33 mouse cellular contexts compared by ENCODE assay signal in the genomic region with DNA sequence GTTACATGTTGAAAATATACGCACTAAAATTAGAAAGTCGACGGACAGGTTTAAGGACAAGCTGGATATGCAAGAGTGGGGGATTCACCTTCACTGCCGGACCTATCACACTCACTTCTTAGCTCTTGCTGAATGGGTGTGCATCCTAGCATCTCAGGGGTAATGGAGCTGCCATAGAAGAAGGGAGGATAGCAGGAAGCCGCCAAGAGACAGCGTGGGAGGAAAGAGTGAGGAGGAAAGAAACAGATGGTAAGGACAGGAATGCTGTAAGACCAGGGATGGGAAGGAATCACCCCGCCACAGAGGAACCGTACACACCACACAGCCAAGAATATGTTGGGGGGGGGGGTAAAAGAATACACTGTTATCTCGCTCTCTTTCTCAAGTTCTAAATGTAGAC. TPM values are rescaled to one million over a fixed set of nuclear protein-coding genes. Genes with fewer than 3 reads are reported as not detected.
DNase-seq lines count a peak whose midpoint lies in the region; ATAC-seq lines count a peak whose summit lies in the region.
"Had no signal": no experiment of that assay in that cellular context is flagged by ENCODE, and none has a peak within 500 bp of the region (broad histone marks: within the 10 kb centered on the region; RNA-seq: fewer than 3 reads in every experiment).

No protein-coding gene starts in this region.

- no peak overlapping the region for H3K4me3 ChIP-seq in midbrain, embryonic 11.5 days (ENCODE audit: low read depth, low read length)
- H3K4me3 ChIP-seq: embryonic facial prominence, embryonic 15.5 days; forebrain, embryonic 10.5 days; heart, embryonic 12.5 days; hindbrain, embryonic 12.5 days; limb, embryonic 12.5 days; midbrain, embryonic 13.5 days had no signal

- WGBS in midbrain, embryonic 11.5 days: 90% methylated on average over 9 of the region's 9 CpGs

- no peak overlapping the region for H3K27ac ChIP-seq in midbrain, embryonic 11.5 days (ENCODE audit: low read depth, low read length)
- H3K27ac ChIP-seq: embryonic facial prominence, embryonic 15.5 days; forebrain, embryonic 10.5 days; hindbrain, embryonic 12.5 days; limb, embryonic 12.5 days; midbrain, embryonic 13.5 days had no signal

- intact Hi-C loops in left cerebral cortex, postnatal 4 days (cut with DNase I): no loop called here

- H3K9me3 ChIP-seq in midbrain, embryonic 11.5 days (ENCODE audit: control insufficient read depth, low read length): no peaks in the 10 kb centered on the region
- H3K9me3 ChIP-seq: embryonic facial prominence, embryonic 15.5 days; forebrain, embryonic 10.5 days; heart, embryonic 12.5 days; hindbrain, embryonic 12.5 days; limb, embryonic 12.5 days; midbrain, embryonic 13.5 days had no signal

- H3K27me3 ChIP-seq in midbrain, embryonic 11.5 days (ENCODE audit: control insufficient read depth, insufficient read depth, low read length): no peaks in the 10 kb centered on the region
- H3K27me3 ChIP-seq: embryonic facial prominence, embryonic 15.5 days; heart, embryonic 12.5 days; hindbrain, embryonic 12.5 days; limb, embryonic 12.5 days; midbrain, embryonic 13.5 days had no signal

- H3K36me3 ChIP-seq in midbrain, embryonic 11.5 days (ENCODE audit: control insufficient read depth, insufficient read depth, low read length): no peaks in the 10 kb centered on the region
- H3K36me3 ChIP-seq: embryonic facial prominence, embryonic 15.5 days; forebrain, embryonic 10.5 days; heart, embryonic 12.5 days; hindbrain, embryonic 12.5 days; limb, embryonic 12.5 days; midbrain, embryonic 13.5 days had no signal

- H3K4me2 ChIP-seq in midbrain, embryonic 11.5 days: no peak overlapping the region
- H3K4me2 ChIP-seq: embryonic facial prominence, embryonic 15.5 days; heart, embryonic 12.5 days; hindbrain, embryonic 12.5 days; limb, embryonic 12.5 days; liver, embryonic 11.5 days; midbrain, embryonic 13.5 days had no signal

- no peaks in the 10 kb centered on the region for H3K4me1 ChIP-seq in midbrain, embryonic 11.5 days (ENCODE audit: control insufficient read depth, insufficient read depth, low read length)
- H3K4me1 ChIP-seq: embryonic facial prominence, embryonic 15.5 days; forebrain, embryonic 10.5 days; heart, embryonic 12.5 days; hindbrain, embryonic 12.5 days; limb, embryonic 12.5 days; midbrain, embryonic 13.5 days had no signal

- ATAC-seq in midbrain, embryonic 11.5 days (ENCODE audit: low FRiP score): no peak
- ATAC-seq: intestine, postnatal 0 days; liver, postnatal 0 days; midbrain, embryonic 13.5 days had no signal

- H3K9ac ChIP-seq in midbrain, embryonic 11.5 days (ENCODE audit: low read length): no peak overlapping the region
- H3K9ac ChIP-seq: embryonic facial prominence, embryonic 15.5 days; heart, embryonic 12.5 days; hindbrain, embryonic 12.5 days; limb, embryonic 12.5 days; liver, postnatal 0 days; midbrain, embryonic 13.5 days had no signal

- DNase-seq in left cerebral cortex, adult 11 months (ENCODE audit: low spot score): peak; percentile 15
- no peak for DNase-seq in left cerebral cortex, postnatal 4 days
- peak; percentile 19 to 59 for DNase-seq in left cerebral cortex, adult 18-20 months (ENCODE audit: low spot score in 2 of 2)
- peak; percentile 34 to 48 for DNase-seq in right cerebral cortex, adult 2 months (ENCODE audit: low spot score in 2 of 2)
- no peak for DNase-seq in midbrain, embryonic 11.5 days (ENCODE audit: low spot score, missing footprints)
- no peak for DNase-seq in gastrocnemius, adult 8-10 months (ENCODE audit: low spot score in 2 of 2)
- DNase-seq in adrenal gland, postnatal 10 days: no peak
- DNase-seq: adrenal gland, postnatal 36 days; cerebellum, adult 11 months; cerebellum, adult 9-11 months; gastrocnemius, postnatal 14 days; heart, adult 18-20 months; heart, postnatal 10 days; liver, postnatal 0 days; lung, postnatal 14 days; spleen, adult 18-20 months had no signal

RNA-seq across cellular contexts. Expression of a gene that starts 1.1 kb away (rescaled TPM):
- total RNA-seq in left cerebral cortex, postnatal 4 days (2021): not detected
- total RNA-seq in left cerebral cortex, adult 18-20 months (2021): not detected
- not detected in 2 replicates for polyA plus RNA-seq in midbrain, embryonic 11.5 days (2014; fragmentation: Nextera tagmentation; extraction: Ambion mirVana)
- total RNA-seq in gastrocnemius, adult 8-10 months (2022): not detected
- not detected for total RNA-seq in adrenal gland, postnatal 10 days (2021)
- total RNA-seq: adrenal gland, postnatal 36 days; common myeloid progenitor, adult 5-6 weeks; ES-E14; gastrocnemius, postnatal 14 days; heart, adult 18-20 months; heart, postnatal 10 days; layer of hippocampus, postnatal 10 days; megakaryocyte, adult 5-6 weeks; monocyte, adult 5-6 weeks had no signal
- polyA plus RNA-seq: embryonic facial prominence, embryonic 15.5 days; forebrain, embryonic 10.5 days; heart, embryonic 12.5 days; hindbrain, embryonic 12.5 days; intestine, postnatal 0 days; kidney, embryonic 16.5 days; large intestine, adult 2 months; limb, embryonic 12.5 days; liver, embryonic 11.5 days; liver, postnatal 0 days; midbrain, embryonic 13.5 days; neural tube, embryonic 11.5 days; testis, adult 2 months had no signal

Comparison
In these comparisons a context has a peak if more than half of its experiments do, and no peak if none do; other contexts are left out.
1. DNase-seq: peak in left cerebral cortex, adult 11 months (single experiment), left cerebral cortex, adult 18-20 months (2 of 2) and right cerebral cortex, adult 2 months (2 of 2); none in left cerebral cortex, postnatal 4 days (single experiment), midbrain, embryonic 11.5 days (single experiment), gastrocnemius, adult 8-10 months (0 of 2) and adrenal gland, postnatal 10 days (single experiment).